Mouse (Mus musculus) lung, adult 2 months (tissue): ENCODE data around the gene Tsx.

Experiments used
- CTCF ChIP-seq: fragments of 200-500 bp; IDR thresholded peaks from 2 replicates; pipeline ENCODE4 v1.5.1; 2011; ENCODE audit warnings: mild to moderate bottlenecking, low read length, control low read depth; ENCODE audit not compliant: insufficient read depth
- POLR2A ChIP-seq: fragments of 200-500 bp; IDR thresholded peaks from 2 replicates; pipeline ENCODE4 v1.6.1; 2011; ENCODE audit warnings: low read depth, mild to moderate bottlenecking, control low read depth, low read length, borderline replicate concordance; ENCODE audit errors: extremely low read depth

GRCm38 (mm10) chrX:103440803-103441202 lies 26.5 kb downstream of the Tsx start:
- TF ChIP-seq POLR2A: no peak
- peak; percentile 3; the same call in 1 of the 2 replicates for TF ChIP-seq CTCF
